Mouse (Mus musculus) heart, postnatal 14 days (tissue): ENCODE measurements at regions not wholly inside any gene's neighbourhood (a gene's known extent, or its start where the extent isn't known, plus 50 kb on each side); places are given as distances from the start of the nearest gene placed in this dataset.

Experiments used
- DNase-seq, 2 experiments: peaks; one replicate each; pipeline ENCODE4 v3.0.0; 2021 to 2022
- intact Hi-C: fragments of 180-260 bp; cut with DNase I; formaldehyde crosslinking; loops from one replicate; pipeline ENCODE4 v1.15.1; 2025

DNA sequence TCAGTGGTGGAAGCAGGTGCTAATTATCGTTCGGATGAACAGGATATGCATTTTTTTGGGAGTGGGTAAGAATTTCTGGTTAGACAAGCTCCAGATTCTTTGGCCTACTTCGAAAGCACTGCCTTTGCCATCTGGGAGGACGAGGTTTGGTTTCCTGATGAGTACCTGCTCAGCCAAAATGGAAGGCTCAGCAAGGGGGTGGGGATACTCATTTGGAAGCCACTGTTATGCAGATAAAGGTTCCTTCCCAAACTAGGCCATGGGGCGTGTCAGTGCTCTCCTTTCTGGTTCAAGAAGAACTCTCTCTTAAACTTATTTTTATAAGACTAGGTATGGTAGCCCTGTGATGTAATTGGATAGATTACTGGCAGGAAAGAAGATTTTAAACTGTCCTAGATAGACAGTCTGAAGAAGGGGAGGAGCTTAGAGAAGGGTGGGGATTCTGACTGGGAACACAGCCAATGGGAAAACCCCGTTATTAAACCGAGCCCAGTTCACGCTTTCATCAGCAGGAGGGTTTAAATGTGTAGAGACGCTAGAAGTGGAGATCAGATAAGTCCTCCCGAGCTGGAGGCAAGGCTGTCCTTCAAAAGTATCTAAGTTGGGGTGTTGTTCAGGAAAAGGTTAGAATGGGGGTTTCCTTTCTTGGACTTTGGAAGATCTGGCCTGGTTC, 119.7 kb upstream of the Bmp2 start:
- no peak for DNase-seq

DNA sequence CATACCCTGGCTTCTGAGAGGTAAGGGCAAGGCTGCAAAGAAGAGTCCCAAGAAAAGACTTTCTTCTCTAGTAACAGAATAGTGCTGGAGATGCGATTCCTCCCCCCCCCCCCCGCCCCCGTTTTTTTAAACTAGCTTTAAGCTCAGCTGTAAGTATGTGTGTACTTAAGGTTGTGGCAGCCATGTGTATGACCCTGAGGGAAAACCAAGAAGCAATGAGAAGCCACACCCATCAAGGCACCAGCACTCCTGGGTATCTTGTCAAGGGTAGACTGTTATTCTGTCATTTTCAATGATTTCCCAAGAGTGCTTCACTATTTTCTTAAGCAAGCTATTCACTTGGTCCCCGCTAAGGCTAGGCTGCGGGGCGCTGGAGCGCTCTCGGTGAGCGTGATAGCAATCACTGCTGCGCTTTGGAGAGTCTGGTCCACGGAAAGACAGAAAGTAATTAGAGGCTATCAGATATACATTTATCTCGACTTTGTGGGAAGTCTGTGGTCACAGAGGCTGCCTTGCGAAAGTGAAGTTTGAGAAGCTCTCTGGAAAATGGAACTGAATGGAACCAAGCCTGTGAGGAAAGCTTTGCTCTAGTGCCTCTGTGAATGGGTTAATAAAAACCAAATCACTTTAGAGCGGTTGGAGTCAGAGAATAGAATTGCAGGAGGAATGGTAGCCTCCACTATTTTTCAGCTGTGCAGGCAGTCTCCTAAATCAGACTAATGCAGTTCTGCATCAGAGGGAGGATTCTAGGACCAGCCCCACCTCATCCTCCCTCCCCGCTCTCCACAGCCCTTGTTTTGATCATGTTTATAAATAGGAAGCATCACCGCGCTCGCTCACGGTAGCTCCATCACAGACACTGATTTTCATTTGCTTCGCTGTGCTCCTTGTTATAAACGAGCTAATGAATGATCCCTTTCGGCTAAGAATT, 114.8 kb upstream of the Bmp2 start:
- DNase-seq: no peak
- intact Hi-C loops: no loop called here

More for the DNA sequence above, 119.7 kb upstream of the Bmp2 start:
- intact Hi-C loops: no loop called here

DNA sequence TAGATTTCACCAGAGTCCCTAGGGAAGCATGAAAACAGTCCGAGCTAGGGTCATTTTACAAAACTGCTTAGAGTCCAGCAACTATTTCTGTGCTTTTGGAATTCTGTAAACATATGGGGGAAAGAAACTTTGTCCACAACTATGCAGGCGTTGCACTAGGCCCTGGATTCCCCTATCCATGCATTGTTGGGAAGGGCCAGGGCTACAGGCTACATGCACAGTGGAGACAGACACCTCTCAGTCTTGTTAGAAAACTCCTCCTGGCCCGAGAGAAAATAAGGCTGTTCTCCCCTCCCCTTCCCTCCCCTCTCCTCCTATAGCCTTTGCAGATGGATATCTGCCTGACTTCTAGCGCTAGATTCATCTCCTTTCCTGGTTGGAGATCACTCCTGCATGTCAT, 113.9 kb upstream of the Bmp2 start:
- DNase-seq: no peak
- intact Hi-C loops: no loop called here

DNA sequence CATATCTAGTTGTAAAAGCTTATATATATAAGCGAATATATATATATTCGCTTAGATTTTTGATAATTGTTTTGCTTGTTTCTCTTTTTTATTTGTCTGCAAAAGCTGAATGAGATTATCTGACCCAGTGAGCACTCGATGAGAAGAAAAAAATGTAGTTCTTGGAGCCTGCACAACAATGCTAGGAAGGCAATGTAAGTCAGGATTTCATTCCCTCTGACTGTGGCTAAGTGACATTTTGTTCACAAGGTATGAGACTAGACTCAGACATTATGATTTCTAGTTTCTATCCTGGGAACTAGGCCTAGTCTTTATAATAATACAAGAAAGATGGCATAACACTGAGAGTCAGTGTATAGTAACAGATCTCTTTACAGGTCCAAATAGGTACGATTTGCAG, 108.9 kb upstream of the Bmp2 start:
- DNase-seq: no peak
- intact Hi-C loops: no loop called here

DNA sequence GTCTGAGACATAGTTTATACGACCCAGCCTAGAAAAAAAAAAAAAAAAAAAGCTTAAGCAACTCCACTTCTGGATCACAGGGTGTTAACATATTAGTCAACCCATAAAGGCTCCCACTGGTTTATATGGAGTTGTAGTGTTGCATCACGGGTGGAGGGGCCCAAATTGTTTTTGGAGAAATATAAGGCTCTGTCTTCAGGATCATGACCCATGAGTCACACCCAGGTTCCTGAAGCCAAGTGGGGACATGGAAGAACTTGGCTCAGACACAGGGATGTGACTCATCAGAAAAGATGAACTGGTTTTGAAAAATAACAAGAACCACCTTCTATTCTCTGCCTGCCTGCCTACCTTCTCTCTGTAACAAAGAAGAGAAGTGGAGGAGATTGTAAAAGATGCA, 108.5 kb upstream of the Bmp2 start:
- intact Hi-C loops: no loop called here
- peak; percentile 21 to 33 for DNase-seq

DNA sequence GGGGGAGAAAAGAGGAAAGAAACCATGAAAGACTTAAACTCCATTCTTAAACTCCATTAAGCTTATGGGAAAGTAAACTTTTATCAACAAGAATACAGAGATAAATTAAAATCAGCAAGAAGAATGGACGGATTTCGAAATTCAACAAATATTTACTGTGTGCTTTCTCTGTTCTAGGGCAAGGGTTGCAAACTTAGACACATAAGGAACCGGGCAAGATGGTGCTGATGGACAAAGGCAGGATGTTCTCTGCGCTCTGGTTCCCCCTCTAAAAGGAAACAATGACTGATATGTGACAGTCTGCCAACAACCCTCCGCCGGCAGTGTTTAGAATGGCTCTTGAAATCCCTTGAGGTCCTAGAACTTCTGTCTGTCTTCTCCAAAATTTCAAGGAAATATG, 99.0 kb upstream of the Bmp2 start:
- intact Hi-C loops: no loop called here
- no peak for DNase-seq

DNA sequence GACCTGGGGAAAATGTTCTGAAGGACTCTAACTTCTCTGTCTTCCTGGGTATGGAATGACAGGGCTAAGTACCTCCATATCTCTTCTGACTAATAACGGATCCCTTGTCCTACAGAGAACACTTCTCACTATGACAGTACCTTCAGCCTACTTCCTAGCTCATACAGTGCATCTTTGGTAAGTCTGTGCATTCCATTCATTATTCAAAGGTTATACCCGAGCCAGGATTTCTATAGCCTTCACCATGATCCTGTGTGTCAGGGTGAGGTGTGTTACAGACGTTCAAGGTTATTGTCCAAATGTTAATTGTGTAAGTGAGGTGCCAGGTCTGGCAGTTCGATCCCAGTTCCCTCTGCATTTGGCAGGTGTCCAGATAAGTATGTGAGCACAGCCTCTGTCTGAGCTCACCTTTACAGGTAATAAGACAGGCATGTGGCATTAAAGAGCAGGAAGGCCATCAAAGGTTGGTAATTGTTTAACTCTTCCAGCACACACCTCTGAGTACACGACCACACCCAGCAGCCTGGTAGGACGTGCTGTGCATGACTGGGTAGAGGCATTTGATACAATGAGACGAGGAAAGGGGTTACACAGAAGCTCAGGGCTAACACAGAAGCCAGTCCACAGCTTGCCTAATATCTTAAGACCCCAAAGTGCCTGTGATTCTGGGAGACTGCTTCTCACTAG, 96.3 kb upstream of the Bmp2 start:
- no peak for DNase-seq
- intact Hi-C loops: no loop called here

DNA sequence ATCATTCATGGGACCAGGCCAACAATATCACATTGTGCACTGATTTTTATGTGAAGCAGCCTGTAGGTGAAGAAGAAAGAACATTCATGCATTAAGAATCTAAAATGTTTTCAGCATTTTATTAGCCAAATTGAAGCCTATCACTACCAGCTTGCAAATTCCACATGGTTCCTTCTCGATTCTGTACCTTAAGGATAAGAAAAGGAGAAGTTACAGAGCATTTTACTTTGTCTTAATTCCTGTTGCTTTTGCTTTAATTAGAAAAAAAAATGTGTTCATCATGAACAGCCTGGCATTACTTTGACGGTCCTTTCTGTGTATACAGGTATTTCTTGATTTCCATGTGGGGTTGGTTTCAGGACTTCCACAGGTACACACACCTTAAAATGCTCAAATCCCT, 95.2 kb upstream of the Bmp2 start:
- no peak for DNase-seq
- intact Hi-C loops: no loop called here

DNA sequence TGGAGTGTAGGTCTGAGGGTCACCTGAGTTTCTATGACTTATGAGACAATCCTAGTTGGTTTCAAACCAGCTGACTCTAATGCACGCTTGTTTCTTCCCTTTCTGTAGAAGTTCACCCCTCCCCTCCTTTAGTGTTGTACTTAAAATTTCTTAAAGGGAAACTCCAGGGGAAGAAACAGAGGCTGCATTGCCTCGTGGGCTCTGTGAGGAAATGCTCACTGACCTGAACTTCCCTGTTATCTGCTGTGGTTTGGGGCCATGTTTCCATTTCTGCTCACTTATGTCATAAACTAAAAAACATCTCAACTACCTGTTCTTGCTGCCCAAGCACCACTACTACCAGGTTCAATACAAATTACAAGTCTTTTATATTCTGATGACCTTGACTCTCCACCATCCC, 93.2 kb upstream of the Bmp2 start:
- intact Hi-C loops: no loop called here
- no peak for DNase-seq

DNA sequence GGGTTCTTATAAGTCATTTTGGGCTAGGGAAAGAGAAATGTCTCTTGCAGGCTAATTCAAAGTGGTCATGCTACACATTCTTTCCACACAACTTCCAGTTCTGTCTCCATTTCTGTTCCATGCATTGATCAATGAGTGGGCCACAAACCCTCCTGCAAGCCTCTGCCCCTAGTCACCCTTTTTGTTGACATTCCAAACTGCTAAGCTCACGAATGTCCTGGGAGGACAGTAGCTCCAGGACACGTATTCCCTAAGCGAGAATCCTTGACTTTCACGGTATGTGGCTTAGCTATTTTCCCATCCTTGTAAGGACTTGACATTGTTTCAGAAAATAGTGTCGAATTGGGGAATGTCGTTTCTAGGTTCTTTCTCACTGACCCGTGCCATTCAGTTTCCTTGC, 91.1 kb upstream of the Bmp2 start:
- intact Hi-C loops: no loop called here
- no peak for DNase-seq

DNA sequence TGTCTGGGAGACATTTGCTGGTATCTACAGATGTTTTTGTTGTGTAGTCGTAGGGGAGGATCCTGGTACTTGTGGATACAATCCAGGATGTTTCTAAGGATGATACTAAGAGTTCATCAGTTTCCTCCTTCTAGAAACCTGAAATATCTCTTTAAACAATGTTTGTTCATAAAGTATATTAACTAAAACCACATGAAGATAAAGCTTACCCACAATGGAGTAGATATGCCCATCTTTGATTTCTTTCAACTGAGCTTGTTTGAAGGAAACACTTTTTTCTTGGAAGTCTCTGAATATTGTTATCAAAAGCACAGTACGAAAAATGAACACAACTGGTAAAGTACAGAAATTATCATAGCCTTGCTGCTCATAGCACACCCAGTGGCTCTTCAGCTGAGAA, 89.6 kb upstream of the Bmp2 start:
- no peak for DNase-seq
- intact Hi-C loops: no loop called here

DNA sequence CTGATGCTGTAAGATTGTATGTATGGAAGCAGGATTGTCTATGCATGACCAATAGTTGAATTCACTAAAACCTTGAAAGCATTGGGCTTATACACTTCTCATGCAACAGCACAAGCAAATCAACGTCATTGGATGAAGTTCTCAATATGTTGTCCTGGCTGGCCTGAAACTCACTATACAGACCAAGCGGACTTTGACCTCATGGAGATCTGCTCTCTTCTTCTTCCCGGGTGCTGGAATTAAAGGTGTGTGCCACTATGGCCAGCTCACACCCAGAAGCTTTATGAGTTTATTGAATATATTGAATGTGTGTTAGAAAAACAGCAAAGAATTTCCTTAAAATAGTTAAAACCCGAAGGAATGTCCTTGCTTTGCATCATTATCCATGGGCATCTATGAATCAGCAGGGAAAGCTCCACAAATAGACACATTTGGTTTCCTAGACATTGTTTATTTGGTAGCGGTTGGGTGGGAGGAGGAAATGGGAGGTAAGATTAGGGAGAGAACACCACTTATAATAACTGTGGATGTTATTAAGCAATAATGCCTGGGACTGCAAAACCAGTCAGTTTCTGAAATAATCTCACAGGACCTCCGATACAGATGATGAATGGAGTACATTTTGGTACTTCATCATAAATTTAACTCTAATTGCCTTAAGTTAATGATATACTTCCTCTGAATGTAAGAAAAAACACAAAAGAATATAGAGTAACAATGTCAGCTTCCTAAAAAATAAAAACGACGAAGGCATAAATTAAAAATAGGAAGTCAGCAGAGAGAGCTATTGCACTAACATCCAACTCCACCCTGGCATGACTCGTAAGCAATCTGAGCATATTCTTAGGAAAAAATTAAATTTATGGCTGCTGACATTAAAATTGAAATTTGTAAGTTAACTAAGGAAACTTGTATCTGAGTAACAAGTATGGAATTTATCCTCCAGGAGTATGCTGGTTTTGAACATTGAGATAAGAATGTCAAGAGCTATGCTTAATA, 84.5 kb upstream of the Bmp2 start:
- DNase-seq: no peak
- intact Hi-C loops: no loop called here

DNA sequence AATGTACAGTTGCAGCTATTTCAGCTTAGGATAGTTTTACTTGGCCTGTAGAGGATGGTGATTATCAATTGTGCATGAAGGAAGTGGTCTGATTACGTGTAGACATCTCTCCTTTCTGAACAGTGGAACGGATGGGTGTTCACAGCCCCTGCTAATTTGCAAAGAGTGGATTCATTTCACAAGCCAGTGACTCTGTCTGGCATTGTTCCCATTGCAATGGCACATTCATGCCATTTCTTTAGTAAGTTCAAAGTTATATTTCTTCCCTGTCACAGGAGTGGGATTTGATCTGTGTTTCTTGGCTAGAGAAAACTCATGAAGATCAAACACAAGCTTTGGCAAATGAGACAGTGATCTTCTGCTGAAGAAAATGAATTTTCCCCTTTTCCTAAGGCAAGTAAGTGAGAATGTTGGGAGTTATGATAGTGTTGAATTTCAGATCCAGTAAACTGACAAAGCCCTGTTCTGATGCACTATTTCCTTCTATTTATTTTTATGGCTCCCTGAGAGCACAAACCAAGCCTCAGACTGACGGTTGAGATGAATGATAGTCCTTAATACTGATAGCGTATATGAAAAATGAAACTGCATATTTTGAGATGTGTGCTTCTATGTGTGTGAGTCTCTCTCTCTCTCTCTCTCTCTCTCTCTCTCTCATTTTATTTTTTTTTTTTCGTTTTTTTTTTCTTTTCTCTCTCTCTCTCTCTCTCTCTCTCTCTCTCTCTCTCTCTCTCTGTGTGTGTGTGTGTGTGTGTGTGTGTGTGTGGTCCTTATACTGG, 78.8 kb upstream of the Bmp2 start:
- DNase-seq: no peak
- intact Hi-C loops: no loop called here

DNA sequence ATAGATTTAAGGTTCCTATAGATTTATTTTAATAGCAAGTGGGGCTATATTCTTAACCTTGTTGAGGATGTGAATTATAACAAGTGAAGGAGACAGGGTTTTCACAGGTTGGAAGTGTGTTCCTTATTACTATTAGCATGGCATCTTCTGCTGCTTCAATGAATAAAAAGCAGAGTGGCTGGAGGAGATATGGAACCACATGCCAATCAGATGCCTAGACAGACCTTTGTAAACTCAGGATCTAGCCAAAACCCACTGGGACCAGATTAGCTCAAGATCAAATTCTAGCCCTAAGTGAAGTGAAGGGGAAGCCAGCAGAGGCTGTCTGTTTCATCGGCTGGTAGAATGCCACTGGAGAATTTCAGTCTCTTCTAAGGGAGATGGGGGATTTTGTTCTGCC, 77.8 kb upstream of the Bmp2 start:
- no peak for DNase-seq
- intact Hi-C loops: no loop called here

DNA sequence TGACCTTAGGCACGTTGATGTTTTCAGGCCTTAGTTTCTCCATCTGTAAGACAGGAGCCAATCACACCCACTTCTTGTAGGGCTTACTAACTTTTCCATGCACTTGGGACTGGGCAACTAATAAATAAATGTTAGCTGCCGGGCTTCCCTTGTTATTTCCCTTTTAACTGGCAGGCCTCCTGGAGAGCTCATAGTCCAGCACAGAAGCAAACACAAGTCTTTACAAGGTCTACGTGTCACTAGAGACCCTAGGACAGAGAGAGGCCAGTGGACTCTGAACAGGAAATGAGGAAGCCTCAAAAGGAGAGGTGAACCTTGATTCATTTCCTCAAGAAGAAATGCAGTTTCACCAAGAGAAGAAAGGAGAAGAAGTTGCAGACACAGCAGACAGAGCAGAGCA, 71.1 kb upstream of the Bmp2 start:
- intact Hi-C loops: no loop called here
- DNase-seq: no peak

DNA sequence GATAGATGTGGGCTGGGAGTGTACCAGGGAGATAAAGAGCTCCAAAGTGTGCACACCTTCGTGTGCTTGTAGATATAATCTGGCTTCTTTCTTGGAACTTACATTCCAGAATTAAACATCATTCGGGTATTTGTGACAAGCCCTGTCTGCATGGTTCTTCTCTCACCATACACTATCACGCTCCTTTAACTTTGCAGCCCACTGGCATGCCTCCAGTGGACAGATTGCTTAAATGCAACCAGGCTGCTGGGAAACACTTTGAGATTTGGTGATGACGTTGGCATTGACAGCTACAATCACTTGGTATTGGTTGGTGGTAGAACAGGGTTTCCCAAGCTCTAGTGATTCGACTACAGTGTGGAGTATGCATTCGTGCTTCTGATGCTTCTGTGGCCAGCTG, 70.7 kb upstream of the Bmp2 start:
- intact Hi-C loops: no loop called here

DNA sequence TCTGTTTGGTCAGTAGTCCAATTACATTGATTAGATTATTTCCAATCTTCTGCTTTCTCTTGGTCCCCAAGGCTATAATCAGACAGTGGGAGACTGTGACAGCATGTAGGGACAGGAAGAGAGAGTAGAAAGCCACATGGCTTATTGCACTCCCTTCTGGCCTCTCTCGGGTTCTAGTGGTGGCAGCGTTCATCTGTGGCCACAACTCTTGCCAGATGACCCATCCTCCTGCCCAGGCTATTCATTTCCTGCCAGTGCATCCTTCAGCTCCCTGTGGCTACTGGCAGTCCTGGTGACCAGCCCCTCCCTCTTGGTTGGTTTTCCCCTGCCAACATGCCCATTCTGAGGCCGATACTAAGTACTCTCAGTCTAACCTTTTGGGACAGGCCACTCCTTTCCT, 70.2 kb upstream of the Bmp2 start:
- no peak for DNase-seq
- intact Hi-C loops: no loop called here

More for the DNA sequence above, 70.7 kb upstream of the Bmp2 start:
- no peak for DNase-seq

DNA sequence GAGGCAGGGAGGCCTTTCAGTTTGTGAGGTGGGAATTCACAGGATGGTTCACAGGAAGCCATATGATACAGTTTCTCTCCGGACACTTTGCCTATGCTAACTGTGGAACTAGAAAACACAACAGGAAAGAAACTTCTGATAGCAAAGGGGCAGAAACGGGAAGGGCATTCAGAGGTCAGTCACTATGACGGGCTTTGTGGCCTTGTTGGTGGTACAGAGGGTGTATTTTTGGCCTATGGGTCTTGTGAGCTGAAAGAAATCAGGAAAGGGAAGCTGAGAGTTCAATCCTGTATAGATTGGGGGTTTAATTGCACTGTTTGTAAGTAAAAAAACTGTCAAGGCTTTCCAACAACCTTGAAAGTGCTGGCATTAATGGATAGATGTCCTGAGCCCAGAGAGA, 56.5 kb upstream of the Bmp2 start:
- peak in 1 of 2 experiments; percentile 9 for DNase-seq
- intact Hi-C loops: no loop called here

DNA sequence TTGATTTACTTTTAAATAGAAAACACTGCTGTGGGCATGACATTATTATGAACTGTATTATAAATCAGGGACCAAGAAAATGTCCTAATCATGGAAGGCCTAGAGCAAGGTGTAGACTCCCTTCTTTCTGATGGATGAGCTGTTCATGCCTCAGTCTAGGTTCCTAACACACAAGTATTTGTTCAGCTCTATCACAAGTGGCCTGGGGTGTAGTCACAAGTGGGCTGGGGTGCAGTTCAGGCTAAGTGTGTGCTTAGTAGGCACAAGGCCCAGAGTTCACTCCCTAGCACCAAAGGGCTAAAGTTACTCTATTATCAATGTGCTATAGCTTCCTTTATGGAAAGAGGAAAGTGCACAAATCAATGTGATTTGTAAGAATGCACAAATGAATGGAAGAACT, 55.6 kb upstream of the Bmp2 start:
- intact Hi-C loops: no loop called here
- no peak for DNase-seq

DNA sequence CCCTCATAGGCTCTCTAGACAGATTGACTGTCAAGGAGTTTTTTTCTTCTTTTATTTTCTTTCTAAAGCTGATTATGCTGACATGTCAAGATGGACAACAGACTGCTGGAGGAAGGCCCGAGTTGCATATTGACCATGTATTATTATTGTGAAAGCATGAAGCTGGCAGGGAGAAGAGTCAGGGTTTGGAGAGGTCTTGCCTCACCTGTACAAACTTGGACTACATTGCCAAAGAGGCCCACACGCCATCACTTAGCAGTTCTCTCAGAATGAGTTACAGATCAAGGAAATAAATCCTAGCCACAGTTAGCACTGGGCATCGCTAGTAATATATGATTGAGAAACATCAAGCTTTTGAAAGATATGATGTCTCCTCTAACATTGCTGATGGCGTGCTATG, 54.9 kb upstream of the Bmp2 start:
- intact Hi-C loops: no loop called here
- DNase-seq: no peak
